Mouse (Mus musculus): ENCODE measurements around the gene Dpysl5. TPM values are rescaled to one million over a fixed set of nuclear protein-coding genes. Genes with fewer than 3 reads are reported as not detected.
A peak's percentile ranks its signal among the peaks of the same experiment; 100 is the strongest.

Dpysl5 gene
- total RNA-seq, 2 experiments from 2014 or later, result 30.1 to 30.7 TPM

DNA sequence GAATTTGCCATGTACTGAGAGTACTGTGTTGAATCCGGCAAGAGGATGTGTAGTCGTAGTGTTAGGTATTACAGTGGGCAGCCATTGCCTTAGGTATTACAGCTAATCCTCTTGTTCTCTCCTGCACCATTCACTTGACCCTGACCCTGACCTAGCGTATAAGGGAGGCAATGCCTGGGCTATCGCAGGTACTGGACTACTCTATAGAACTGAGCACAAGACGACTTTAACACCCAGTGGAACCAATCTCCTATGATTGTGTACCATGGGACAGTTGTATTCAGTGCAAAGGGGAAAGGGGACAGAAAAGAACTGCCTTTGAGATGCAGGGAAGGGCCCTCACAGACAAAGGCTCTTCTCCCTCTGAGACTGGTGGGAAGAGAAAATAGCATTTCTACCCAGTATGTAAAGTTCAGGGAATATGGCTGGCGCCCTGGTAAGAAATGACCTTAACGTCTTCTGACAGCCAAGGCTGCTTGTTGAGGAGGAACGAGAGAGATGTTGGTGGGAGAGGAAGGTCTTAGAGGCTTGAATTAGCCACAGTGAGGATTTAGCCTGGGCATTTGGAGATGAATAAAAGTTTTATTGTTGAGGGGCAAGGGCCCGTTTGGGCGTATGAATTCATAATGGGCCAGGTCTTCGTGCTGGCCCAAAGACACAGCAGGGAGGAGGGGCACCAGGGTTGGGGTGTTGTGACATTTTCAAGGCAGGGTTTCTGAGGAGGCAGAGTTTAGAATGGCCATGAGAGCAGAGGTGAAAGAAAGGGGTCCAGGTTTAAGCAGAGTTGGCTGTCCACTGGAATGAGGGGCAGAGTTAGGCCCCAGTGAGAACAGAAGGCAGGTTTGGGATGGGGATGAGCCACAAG is 113.0 kb downstream of the Dpysl5 start:
- Histone ChIP-seq H3K27ac (peak overlapping the region; percentile 40), H3K4me3 (no peak overlapping the region)
- no peak for TF ChIP-seq CTCF (conservative IDR thresholded peaks at IDR 0.05)
- no peak for DNase-seq (ENCODE audit: low spot score in 2 of 2)

DNA sequence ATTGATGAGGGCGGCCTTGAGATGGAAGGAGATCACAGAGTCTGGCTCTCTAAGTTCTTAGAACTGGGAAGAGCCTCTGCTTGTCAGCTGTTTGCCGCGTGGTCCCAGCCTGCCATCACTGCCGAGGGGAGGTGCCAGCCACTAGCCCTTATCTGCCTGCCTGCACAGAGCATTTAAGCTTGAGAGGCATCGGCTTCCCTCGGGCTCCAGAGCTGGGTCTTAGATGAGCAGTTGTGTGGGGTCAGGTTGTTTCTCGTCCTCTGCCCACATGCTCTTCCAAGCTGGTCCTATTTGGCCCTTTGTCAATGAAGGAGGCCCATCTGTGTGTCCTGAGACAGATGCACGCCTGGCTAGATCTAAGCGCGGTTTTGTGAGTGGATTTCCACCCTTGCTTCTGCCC is 113.8 kb downstream of the Dpysl5 start:
- no peak for TF ChIP-seq CTCF (conservative IDR thresholded peaks at IDR 0.05)
- Histone ChIP-seq H3K4me3 (no peak overlapping the region), H3K27ac (peak overlapping the region; percentile 40)
- DNase-seq (ENCODE audit: low spot score in 2 of 2), result no peak

DNA sequence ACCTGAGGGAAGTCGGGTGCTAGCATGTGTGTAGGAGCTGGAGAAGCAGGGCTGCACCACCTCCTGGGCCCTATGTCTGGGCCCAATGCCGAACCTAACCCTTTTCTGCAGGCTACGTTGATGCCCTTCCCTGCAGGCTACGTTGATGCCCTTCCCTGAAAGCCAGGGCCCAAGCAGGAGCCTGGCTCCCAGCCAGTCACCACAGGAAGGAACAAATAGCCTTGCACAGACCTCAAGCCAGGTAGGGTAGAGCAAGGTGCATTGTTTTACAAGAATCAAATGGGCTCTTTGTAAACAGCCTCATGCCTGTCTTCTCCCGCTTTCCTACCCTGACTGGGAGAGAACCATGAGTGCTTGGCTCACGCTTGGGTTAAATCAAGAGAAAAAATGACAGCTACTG is 114.5 kb downstream of the Dpysl5 start:
- TF ChIP-seq CTCF (conservative IDR thresholded peaks at IDR 0.05), result no peak
- no peak for DNase-seq (ENCODE audit: low spot score in 2 of 2)
- Histone ChIP-seq H3K4me3 (no peak overlapping the region), H3K27ac (peak overlapping the region; percentile 40)

DNA sequence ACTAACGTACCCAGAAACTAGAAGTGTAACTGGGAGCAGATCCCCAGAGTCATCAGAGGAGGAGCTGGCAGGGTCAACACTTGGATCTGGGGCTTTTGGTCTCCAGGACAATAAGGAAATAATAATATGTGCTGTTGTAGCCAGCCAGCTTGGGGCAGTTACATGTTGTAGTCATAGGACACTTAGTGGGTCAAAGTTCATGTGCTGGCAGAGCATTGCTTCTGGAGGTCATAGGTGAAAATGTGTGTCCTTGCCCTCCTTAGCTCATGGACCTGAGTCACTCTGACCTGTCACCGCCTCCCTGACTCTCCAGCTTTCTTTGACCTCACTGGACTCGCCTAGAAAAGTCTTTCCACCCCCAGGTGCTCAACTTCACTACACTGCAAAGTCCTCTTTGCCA is 122.1 kb downstream of the Dpysl5 start:
- TF ChIP-seq CTCF (conservative IDR thresholded peaks at IDR 0.05), result no peak
- no peak for DNase-seq (ENCODE audit: low spot score in 2 of 2)
- no peak overlapping the region for H3K27ac ChIP-seq
- H3K4me3 ChIP-seq, result no peak overlapping the region

GRCm38 (mm10) chr5:30839731-30840130 is 128.4 kb downstream of the Dpysl5 start:
- DNase-seq (ENCODE audit: low spot score in 2 of 2), result no peak
- H3K27ac ChIP-seq, result no peak overlapping the region
- no peak overlapping the region for H3K4me3 ChIP-seq
- TF ChIP-seq CTCF (conservative IDR thresholded peaks at IDR 0.05), result no peak

GRCm38 (mm10) chr5:30841896-30842295 is 130.5 kb downstream of the Dpysl5 start:
- DNase-seq (ENCODE audit: low spot score in 2 of 2), result no peak
- no peak for TF ChIP-seq CTCF (conservative IDR thresholded peaks at IDR 0.05)
- Histone ChIP-seq H3K4me3 (no peak overlapping the region), H3K27ac (no peak overlapping the region)

Other genes with a start within 250 kb of the Dpysl5 start
- 1 to 10 TPM; 4.2 to 4.4 TPM for gene Otof, start 249.6 kb upstream of the Dpysl5 start, total RNA-seq (2021)
- gene 1700001C02Rik, start 245.5 kb upstream of the Dpysl5 start, total RNA-seq (2021), result under 1 TPM in 1 of 2 experiments, not detected in 1; 0.90 TPM
- gene Cib4, start 165.7 kb upstream of the Dpysl5 start, total RNA-seq (2021), result not detected
- 10 to 100 TPM in 1 of 2 experiments, 1 to 10 TPM in 1; 9.7 to 11.3 TPM for gene Kcnk3, start 123.4 kb upstream of the Dpysl5 start, total RNA-seq (2021)
- 10 to 100 TPM; 39.2 to 39.9 TPM for gene Slc35f6, start 63.6 kb upstream of the Dpysl5 start, total RNA-seq (2021)
- gene Cenpa, start 44.8 kb upstream of the Dpysl5 start, total RNA-seq (2021), result 1 to 10 TPM; 3.7 to 7.1 TPM
- 100 to 1,000 TPM; 231 to 237 TPM for gene Mapre3, start 103.1 kb downstream of the Dpysl5 start, total RNA-seq (2021)
- gene Tmem214, start 156.4 kb downstream of the Dpysl5 start, total RNA-seq (2021), result 10 to 100 TPM; 60.8 to 63.2 TPM
- gene Agbl5, start 177.1 kb downstream of the Dpysl5 start, total RNA-seq (2021), result 10 to 100 TPM; 12.2 to 15.5 TPM
- 10 to 100 TPM; 91.5 to 93.8 TPM for gene Ost4, start 196.2 kb downstream of the Dpysl5 start, total RNA-seq (2021)
- gene Emilin1, start 201.8 kb downstream of the Dpysl5 start, total RNA-seq (2021), result 1 to 10 TPM; 2.0 TPM
- 10 to 100 TPM; 17.0 to 17.7 TPM for gene Khk, start 209.9 kb downstream of the Dpysl5 start, total RNA-seq (2021)
- 10 to 100 TPM; 15.5 to 16.7 TPM for gene Cgref1, start 234.0 kb downstream of the Dpysl5 start, total RNA-seq (2021)
- 100 to 1,000 TPM; 132 to 145 TPM for gene Preb, start 248.8 kb downstream of the Dpysl5 start, total RNA-seq (2021)